Mouse (Mus musculus): ENCODE results near the gene Sfmbt1. TPM values are rescaled to one million over a fixed set of nuclear protein-coding genes. Genes with fewer than 3 reads are reported as not detected.

Gene Sfmbt1
- polyA plus RNA-seq, 1 experiment from 2014 or later: 14.9 TPM

GRCm38 (mm10) chr14:30862368-30862767 is 147.7 kb downstream of the Sfmbt1 start:
- ATAC-seq (replicated peaks; ENCODE audit: low FRiP score, low TSS enrichment, low read depth): no peak
- Histone ChIP-seq H3K9ac (ENCODE audit: low read length) (no peak overlapping the region), H3K36me3 (ENCODE audit: control insufficient read depth, insufficient read depth, low read length) (peaks cover 9% of the 10 kb centered on the region; the same call in 1 of the 2 replicates), H3K4me2 (ENCODE audit: low read length) (no peak overlapping the region), H3K9me3 (ENCODE audit: control insufficient read depth, low read length) (no peaks in the 10 kb centered on the region), H3K4me3 (ENCODE audit: low read depth, low read length) (no peak overlapping the region), H3K27ac (ENCODE audit: low read depth) (no peak overlapping the region), H3K27me3 (replicated peaks; ENCODE audit: control insufficient read depth, insufficient read depth, low read length) (no peaks in the 10 kb centered on the region), H3K4me1 (replicated peaks; ENCODE audit: control insufficient read depth, insufficient read depth, low read length) (peaks cover 6% of the 10 kb centered on the region)
- WGBS: 76% methylated on average over 9 of the region's 9 CpGs
- no peak for DNase-seq (ENCODE audit: low spot score)

GRCm38 (mm10) chr14:30865311-30865710 is 150.7 kb downstream of the Sfmbt1 start:
- no peaks in the 10 kb centered on the region for H3K27me3 ChIP-seq (replicated peaks; ENCODE audit: control insufficient read depth, insufficient read depth, low read length)
- H3K27ac ChIP-seq (ENCODE audit: low read depth): no peak overlapping the region
- no peak overlapping the region for H3K9ac ChIP-seq (ENCODE audit: low read length)
- DNase-seq (ENCODE audit: low spot score) (no peak), ATAC-seq (replicated peaks; ENCODE audit: low FRiP score, low TSS enrichment, low read depth) (no peak)
- no peak overlapping the region for H3K4me2 ChIP-seq (ENCODE audit: low read length)
- H3K4me1 ChIP-seq (replicated peaks; ENCODE audit: control insufficient read depth, insufficient read depth, low read length): peaks cover 11% of the 10 kb centered on the region
- H3K9me3 ChIP-seq (ENCODE audit: control insufficient read depth, low read length): no peaks in the 10 kb centered on the region
- H3K4me3 ChIP-seq (ENCODE audit: low read depth, low read length): no peak overlapping the region
- WGBS: 70% methylated on average over 3 of the region's 3 CpGs
- H3K36me3 ChIP-seq (ENCODE audit: control insufficient read depth, insufficient read depth, low read length): peaks cover 14% of the 10 kb centered on the region; the same call in 1 of the 2 replicates

DNA sequence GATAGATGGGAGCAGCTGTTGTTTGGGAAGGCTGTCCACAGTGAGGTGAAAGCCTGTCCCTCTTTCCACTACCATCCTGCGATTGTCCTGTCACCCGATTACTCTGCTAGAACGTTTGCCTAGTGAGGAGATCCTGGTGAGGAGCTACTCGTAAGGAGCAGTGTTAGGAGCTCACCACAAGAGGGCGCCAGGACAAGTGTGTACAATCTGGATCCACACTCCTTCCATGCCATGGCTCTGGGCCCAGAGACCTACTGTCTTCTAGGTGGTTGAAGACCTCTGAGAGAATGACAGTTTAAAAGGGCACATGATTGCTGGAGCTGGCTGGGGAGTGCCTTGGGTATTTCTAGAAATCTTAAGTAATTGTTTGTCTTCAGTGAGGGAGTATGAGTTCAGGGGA is 152.4 kb downstream of the Sfmbt1 start:
- 29% methylated on average over 5 of the region's 5 CpGs for WGBS
- H3K9ac ChIP-seq (ENCODE audit: low read length): no peak overlapping the region
- H3K36me3 ChIP-seq (ENCODE audit: control insufficient read depth, insufficient read depth, low read length): peaks cover 14% of the 10 kb centered on the region; the same call in 1 of the 2 replicates
- no peak overlapping the region for H3K27ac ChIP-seq (ENCODE audit: low read depth)
- H3K4me3 ChIP-seq (ENCODE audit: low read depth, low read length): no peak overlapping the region
- peaks cover 5% of the 10 kb centered on the region; the same call in 1 of the 2 replicates for H3K4me1 ChIP-seq (replicated peaks; ENCODE audit: control insufficient read depth, insufficient read depth, low read length)
- no peaks in the 10 kb centered on the region for H3K27me3 ChIP-seq (replicated peaks; ENCODE audit: control insufficient read depth, insufficient read depth, low read length)
- peak; percentile 80 for DNase-seq (ENCODE audit: low spot score)
- H3K4me2 ChIP-seq (ENCODE audit: low read length): no peak overlapping the region
- ATAC-seq (replicated peaks; ENCODE audit: low FRiP score, low TSS enrichment, low read depth): no peak
- H3K9me3 ChIP-seq (ENCODE audit: control insufficient read depth, low read length): no peaks in the 10 kb centered on the region

DNA sequence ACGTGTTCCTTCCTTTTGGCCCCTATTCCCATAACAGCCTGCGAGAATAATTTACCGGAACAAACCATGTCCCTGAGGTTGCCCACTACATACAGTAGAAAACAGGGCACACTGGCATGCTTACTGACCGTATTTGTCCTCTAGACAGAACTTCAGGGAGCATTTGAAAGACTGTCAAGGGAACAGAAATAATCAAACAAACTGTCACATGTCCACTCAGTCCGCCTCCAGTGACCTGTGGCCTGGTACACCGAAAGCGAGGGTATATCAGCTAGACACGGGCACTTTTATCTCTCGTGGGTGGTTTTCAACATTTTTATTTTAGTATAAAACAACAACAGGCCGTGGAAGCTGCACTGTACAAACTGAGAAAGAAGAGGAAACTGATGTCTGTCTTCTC is 154.2 kb downstream of the Sfmbt1 start:
- H3K9ac ChIP-seq (ENCODE audit: low read length): no peak overlapping the region
- no peak for DNase-seq (ENCODE audit: low spot score)
- ATAC-seq (replicated peaks; ENCODE audit: low FRiP score, low TSS enrichment, low read depth): no peak
- H3K4me2 ChIP-seq (ENCODE audit: low read length): no peak overlapping the region
- H3K27ac ChIP-seq (ENCODE audit: low read depth): no peak overlapping the region
- H3K4me3 ChIP-seq (ENCODE audit: low read depth, low read length): no peak overlapping the region
- H3K27me3 ChIP-seq (replicated peaks; ENCODE audit: control insufficient read depth, insufficient read depth, low read length): no peaks in the 10 kb centered on the region
- 0 out of 2 replicates have a peak, but pooled peaks cover 5% of the 10 kb centered on the region for H3K4me1 ChIP-seq (replicated peaks; ENCODE audit: control insufficient read depth, insufficient read depth, low read length)
- no peaks in the 10 kb centered on the region for H3K9me3 ChIP-seq (ENCODE audit: control insufficient read depth, low read length)
- peaks cover 22% of the 10 kb centered on the region for H3K36me3 ChIP-seq (ENCODE audit: control insufficient read depth, insufficient read depth, low read length)
- WGBS: 90% methylated on average over 10 of the region's 10 CpGs

DNA sequence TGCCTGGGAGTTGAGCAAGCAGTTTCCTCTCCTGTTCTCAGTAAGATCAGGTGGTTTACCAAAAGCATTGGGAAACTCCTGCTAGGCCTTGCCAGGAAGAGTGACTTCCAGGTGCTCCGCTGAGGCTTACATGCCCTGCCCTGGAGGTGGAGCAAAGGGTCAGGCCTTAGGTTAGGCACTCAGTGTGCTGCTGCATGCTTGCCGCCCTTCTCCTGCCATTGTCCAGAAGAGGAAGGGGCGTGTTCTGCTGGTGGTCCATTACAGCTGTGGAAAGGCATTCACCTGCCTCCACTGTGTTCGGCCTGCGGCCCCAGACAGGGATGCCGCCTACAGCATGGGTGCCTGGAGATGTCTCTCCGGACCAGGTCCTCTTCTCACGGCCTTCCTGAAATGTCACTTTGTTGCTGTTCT is 154.7 kb downstream of the Sfmbt1 start:
- ATAC-seq (replicated peaks; ENCODE audit: low FRiP score, low TSS enrichment, low read depth): no peak
- Histone ChIP-seq H3K27me3 (replicated peaks; ENCODE audit: control insufficient read depth, insufficient read depth, low read length) (no peaks in the 10 kb centered on the region), H3K9ac (ENCODE audit: low read length) (no peak overlapping the region), H3K36me3 (ENCODE audit: control insufficient read depth, insufficient read depth, low read length) (peaks cover 28% of the 10 kb centered on the region), H3K4me3 (ENCODE audit: low read depth, low read length) (no peak overlapping the region), H3K9me3 (ENCODE audit: control insufficient read depth, low read length) (no peaks in the 10 kb centered on the region), H3K27ac (ENCODE audit: low read depth) (peak overlapping the region; percentile 58; the same call in 1 of the 2 replicates), H3K4me1 (replicated peaks; ENCODE audit: control insufficient read depth, insufficient read depth, low read length) (0 out of 2 replicates have a peak, but pooled peaks cover 5% of the 10 kb centered on the region), H3K4me2 (ENCODE audit: low read length) (no peak overlapping the region)
- no peak for DNase-seq (ENCODE audit: low spot score)
- 81% methylated on average over 8 of the region's 8 CpGs for WGBS

- no peak overlapping the region for H3K9ac ChIP-seq (ENCODE audit: low read length)
- H3K36me3 ChIP-seq (ENCODE audit: control insufficient read depth, insufficient read depth, low read length): peaks cover 35% of the 10 kb centered on the region
- 0 out of 2 replicates have a peak, but pooled peaks cover 5% of the 10 kb centered on the region for H3K4me1 ChIP-seq (replicated peaks; ENCODE audit: control insufficient read depth, insufficient read depth, low read length)
- DNase-seq (ENCODE audit: low spot score) (peak; percentile 55), ATAC-seq (replicated peaks; ENCODE audit: low FRiP score, low TSS enrichment, low read depth) (no peak; the same call in 1 of the 2 replicates)
- WGBS: 57% methylated on average over 25 of the region's 25 CpGs
- no peak overlapping the region for H3K4me3 ChIP-seq (ENCODE audit: low read depth, low read length)
- H3K27me3 ChIP-seq (replicated peaks; ENCODE audit: control insufficient read depth, insufficient read depth, low read length): no peaks in the 10 kb centered on the region
- H3K27ac ChIP-seq (ENCODE audit: low read depth): peak overlapping the region; percentile 58
- no peak overlapping the region for H3K4me2 ChIP-seq (ENCODE audit: low read length)
- H3K9me3 ChIP-seq (ENCODE audit: control insufficient read depth, low read length): no peaks in the 10 kb centered on the region
These were observed 155.8 kb downstream of the Sfmbt1 start for GRCm38 (mm10) chr14:30870206-30871147.

Other genes with a start within 250 kb of the Sfmbt1 start
- gene Dcp1a, start 235.3 kb upstream of the Sfmbt1 start, polyA plus RNA-seq (2014; fragmentation: Nextera tagmentation; extraction: Ambion mirVana): 25.9 and 29.5 TPM in 2 replicates
- gene Cacna1d, start 223.4 kb upstream of the Sfmbt1 start, polyA plus RNA-seq (2014; fragmentation: Nextera tagmentation; extraction: Ambion mirVana): 6.8 and 7.2 TPM in 2 replicates
- 134 and 167 TPM in 2 replicates for gene Tkt, start 166.5 kb upstream of the Sfmbt1 start, polyA plus RNA-seq (2014; fragmentation: Nextera tagmentation; extraction: Ambion mirVana)
- gene Prkcd, start 88.6 kb upstream of the Sfmbt1 start, polyA plus RNA-seq (2014; fragmentation: Nextera tagmentation; extraction: Ambion mirVana): 43.2 and 46.5 TPM in 2 replicates
- 15.7 and 16.6 TPM in 2 replicates for gene Rft1, start 60.5 kb upstream of the Sfmbt1 start, polyA plus RNA-seq (2014; fragmentation: Nextera tagmentation; extraction: Ambion mirVana)
- gene Tmem110, start 110.7 kb downstream of the Sfmbt1 start, polyA plus RNA-seq (2014; fragmentation: Nextera tagmentation; extraction: Ambion mirVana): 24.9 and 29.7 TPM in 2 replicates
- gene Mustn1, start 164.4 kb downstream of the Sfmbt1 start, polyA plus RNA-seq (2014; fragmentation: Nextera tagmentation; extraction: Ambion mirVana): 6.6 TPM in 2 replicates
- 0.05 TPM in 1 of 2 replicates, not detected in the other for gene Itih4, start 171.6 kb downstream of the Sfmbt1 start, polyA plus RNA-seq (2014; fragmentation: Nextera tagmentation; extraction: Ambion mirVana)
- gene Itih3, start 208.9 kb downstream of the Sfmbt1 start, polyA plus RNA-seq (2014; fragmentation: Nextera tagmentation; extraction: Ambion mirVana): 0.52 and 0.87 TPM in 2 replicates
- gene Itih1, start 228.4 kb downstream of the Sfmbt1 start, polyA plus RNA-seq (2014; fragmentation: Nextera tagmentation; extraction: Ambion mirVana): not detected in 2 replicates
- gene Nek4, start 236.5 kb downstream of the Sfmbt1 start, polyA plus RNA-seq (2014; fragmentation: Nextera tagmentation; extraction: Ambion mirVana): 10.9 and 12.6 TPM in 2 replicates

Data from intestine, embryonic 14.5 days (tissue).